Mouse (Mus musculus) lung, adult 2 months (tissue): ENCODE measurements at regions not wholly inside any gene's neighbourhood (a gene's known extent, or its start where the extent isn't known, plus 50 kb on each side); places are given as distances from the start of the nearest gene placed in this dataset.

ENCODE experiments used
- DNase-seq: peaks from one replicate; pipeline ENCODE4 v3.0.0; 2022
- H3K4me1 ChIP-seq: fragments of 200-500 bp; 2 replicates; pipeline ENCODE4 v1.6.1; 2011; ENCODE audit warnings: low read length; ENCODE audit not compliant: control insufficient read depth, insufficient read depth
- H3K4me3 ChIP-seq: fragments of 200-500 bp; replicated peaks from 2 replicates; pipeline ENCODE3; 2011; ENCODE audit warnings: low read depth, mild to moderate bottlenecking, control low read depth, low read length; ENCODE audit errors: extremely low read depth
- CTCF ChIP-seq: fragments of 200-500 bp; IDR thresholded peaks from 2 replicates; pipeline ENCODE4 v1.5.1; 2011; ENCODE audit warnings: mild to moderate bottlenecking, low read length, control low read depth; ENCODE audit not compliant: insufficient read depth
- POLR2A ChIP-seq: fragments of 200-500 bp; IDR thresholded peaks from 2 replicates; pipeline ENCODE4 v1.6.1; 2011; ENCODE audit warnings: low read depth, mild to moderate bottlenecking, control low read depth, low read length, borderline replicate concordance; ENCODE audit errors: extremely low read depth
- WGBS: fragments of 180-500 bp; shearing (Covaris S2); methylation state at CpG from one replicate; pipeline ENCODE4 v1.1.7; 2018; 5-methylcytosine and 5-hydroxymethylcytosine counted together

DNA sequence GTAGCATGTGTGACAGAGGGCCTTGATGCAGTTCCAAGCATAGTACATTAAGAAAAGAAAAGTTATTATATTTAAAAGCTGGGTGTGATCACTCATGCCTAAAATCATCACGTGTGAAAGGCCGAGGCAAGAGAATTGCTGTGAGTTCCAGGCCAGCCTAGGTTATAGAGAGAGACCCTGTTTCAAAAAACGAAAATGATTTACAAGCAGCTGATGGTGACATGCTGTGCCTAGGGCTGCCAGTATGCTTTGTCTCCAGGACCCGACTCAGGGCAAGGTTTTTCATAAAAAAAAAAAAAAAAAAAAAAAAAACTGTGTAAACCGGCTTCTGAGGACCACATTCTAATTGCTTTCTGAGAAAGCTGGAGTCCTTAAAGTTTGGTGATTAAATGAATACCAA, 315.9 kb upstream of the Adgrl2 start:
- no peak for DNase-seq
- H3K4me1 ChIP-seq: peaks cover 5% of the 10 kb centered on the region; the same call in 1 of the 2 replicates
- H3K4me3 ChIP-seq: no peak overlapping the region
- WGBS: 72% methylated on average over 5 of the region's 5 CpGs
- TF ChIP-seq CTCF (no peak), POLR2A (no peak)

DNA sequence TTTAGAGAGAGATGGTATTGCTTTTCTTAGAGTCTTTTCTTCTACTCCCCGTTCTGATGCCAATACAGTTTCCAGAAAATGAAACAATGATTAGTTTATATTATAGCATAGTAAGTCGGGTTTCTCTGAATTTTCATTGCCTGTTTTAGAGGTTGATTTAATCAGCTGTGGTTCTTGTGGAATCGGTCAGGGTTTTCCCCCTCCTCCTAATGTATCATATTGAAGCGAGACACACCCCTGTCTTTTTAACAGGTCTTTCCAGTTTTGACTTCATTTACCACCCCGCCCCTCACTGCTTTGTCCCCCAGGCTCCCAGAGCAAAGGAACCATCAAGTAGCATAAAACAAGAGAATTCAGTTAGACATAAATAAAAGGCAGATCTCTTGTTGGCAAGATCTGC, 315.1 kb upstream of the Adgrl2 start:
- TF ChIP-seq POLR2A (no peak), CTCF (no peak)
- Histone ChIP-seq H3K4me1 (peaks cover 5% of the 10 kb centered on the region; the same call in 1 of the 2 replicates), H3K4me3 (no peak overlapping the region)
- 45% methylated on average over 5 of the region's 5 CpGs for WGBS
- no peak for DNase-seq

DNA sequence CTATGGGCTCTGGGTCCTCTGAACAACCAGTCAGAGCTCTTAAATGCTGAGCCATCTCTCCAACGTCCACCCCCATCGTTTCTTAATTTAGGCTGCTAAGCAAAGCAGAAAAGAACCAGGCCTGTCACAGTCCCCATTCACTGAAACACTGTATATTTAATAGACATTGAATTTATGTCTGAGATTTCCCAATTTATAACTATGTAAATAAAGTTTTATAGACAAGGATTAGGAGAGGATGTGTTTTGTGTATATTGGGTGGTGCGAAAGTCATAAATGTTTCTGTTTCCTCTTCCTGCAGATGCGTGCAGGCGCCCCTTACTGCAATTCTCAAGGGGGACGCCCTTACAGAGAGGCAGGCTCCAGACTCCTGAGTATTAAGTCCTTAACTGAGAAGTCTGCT, 314.7 kb upstream of the Adgrl2 start:
- Histone ChIP-seq H3K4me1 (peaks cover 5% of the 10 kb centered on the region; the same call in 1 of the 2 replicates), H3K4me3 (no peak overlapping the region)
- WGBS: 45% methylated on average over 6 of the region's 6 CpGs
- TF ChIP-seq CTCF (no peak), POLR2A (no peak)
- DNase-seq: no peak

DNA sequence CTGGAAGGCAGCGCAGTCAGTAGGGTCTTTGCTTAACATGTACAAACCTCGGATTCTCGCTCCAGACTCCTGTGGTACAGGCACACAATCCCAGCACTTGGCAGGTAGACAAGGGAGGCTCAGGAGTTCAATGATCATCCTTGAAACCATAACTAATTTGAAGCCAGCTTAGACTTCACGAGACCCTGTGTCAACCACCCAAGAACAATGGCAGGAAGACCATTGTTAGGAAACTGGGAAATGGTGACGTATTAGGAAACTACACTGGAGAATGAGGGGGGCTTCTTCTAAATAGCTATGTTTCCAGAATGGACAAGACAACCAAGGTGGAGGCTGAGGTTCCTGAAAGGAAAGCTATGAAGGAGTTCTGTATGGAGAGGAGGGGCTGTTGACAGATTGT, 313.1 kb upstream of the Adgrl2 start:
- DNase-seq: no peak
- TF ChIP-seq CTCF: no peak
- no peak for TF ChIP-seq POLR2A
- WGBS: 62% methylated on average over 5 of the region's 5 CpGs
- H3K4me3 ChIP-seq: no peak overlapping the region
- peaks cover 5% of the 10 kb centered on the region; the same call in 1 of the 2 replicates for H3K4me1 ChIP-seq

DNA sequence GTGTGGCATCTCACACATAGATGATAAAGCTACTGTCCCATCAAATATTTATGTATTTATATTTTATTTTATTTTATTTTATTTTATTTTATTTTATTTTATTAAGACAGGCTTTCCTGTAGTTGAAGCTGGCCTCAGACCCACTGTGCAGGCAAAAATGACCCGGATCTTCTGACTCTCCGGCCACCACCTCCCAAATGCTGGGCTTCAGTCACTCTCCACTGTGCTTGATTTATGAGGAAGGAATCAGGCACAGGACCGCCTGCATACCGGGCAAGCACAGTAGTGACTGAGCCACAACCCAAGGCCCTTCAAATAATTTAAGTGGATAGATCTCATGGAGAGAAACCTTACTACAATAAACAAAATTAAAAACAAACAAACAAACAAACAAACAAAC, 309.6 kb upstream of the Adgrl2 start:
- H3K4me3 ChIP-seq: no peak overlapping the region
- no peak for DNase-seq
- 79% methylated on average over 4 of the region's 4 CpGs for WGBS
- no peak for TF ChIP-seq POLR2A
- TF ChIP-seq CTCF: no peak
- peaks cover 7% of the 10 kb centered on the region; the same call in 1 of the 2 replicates for H3K4me1 ChIP-seq

DNA sequence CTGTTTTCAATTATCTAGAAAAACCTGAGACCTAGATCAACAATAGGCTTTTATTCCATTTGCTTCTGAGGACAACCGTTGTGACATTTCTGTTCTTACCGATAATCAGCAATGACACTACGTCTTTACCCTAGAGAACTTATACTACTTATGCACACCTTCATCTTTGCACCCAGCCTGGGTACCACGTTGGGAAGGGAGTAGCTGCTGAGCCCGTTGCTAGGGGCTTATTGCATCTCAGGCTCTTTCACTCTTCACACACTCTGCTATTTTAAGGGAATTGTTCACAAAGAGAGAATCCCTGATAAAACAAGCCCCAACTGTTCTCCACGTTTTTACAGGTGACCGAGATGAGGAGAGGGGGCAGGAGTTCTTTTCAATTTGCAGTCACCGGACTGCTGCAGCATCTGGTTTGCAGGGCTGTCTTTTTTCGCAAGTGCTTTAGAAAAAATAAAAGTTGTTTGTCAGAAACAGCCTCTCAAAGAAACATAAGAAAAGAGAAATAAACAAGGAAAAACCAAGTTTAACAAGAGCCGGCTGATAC, 306.1 kb upstream of the Adgrl2 start:
- DNase-seq: no peak
- TF ChIP-seq POLR2A (no peak), CTCF (no peak)
- Histone ChIP-seq H3K4me3 (no peak overlapping the region), H3K4me1 (0 out of 2 replicates have a peak, but pooled peaks cover 5% of the 10 kb centered on the region)
- WGBS: 85% methylated on average over 10 of the region's 10 CpGs

DNA sequence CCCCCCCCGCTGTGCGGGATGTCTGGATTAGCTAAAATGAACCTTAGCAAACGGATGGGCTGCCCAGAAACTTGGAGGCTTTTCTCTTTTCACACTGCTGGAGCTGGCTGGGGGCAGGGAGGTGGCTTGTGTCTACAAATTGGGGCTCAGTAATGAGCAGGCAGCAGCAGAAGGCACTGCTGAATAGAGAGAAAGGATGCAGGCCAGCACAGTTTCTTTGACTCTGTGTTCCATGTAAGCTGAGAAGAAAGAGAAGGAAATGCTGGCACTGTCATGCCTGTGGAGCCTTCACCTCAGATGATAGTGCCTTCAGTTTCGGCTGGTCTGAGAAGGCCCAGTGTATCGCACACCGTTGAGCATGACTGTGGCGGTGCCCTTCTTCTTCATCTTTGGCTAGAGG, 305.6 kb upstream of the Adgrl2 start:
- no peak for DNase-seq
- 76% methylated on average over 5 of the region's 7 CpGs for WGBS
- Histone ChIP-seq H3K4me1 (0 out of 2 replicates have a peak, but pooled peaks cover 5% of the 10 kb centered on the region), H3K4me3 (no peak overlapping the region)
- TF ChIP-seq CTCF (no peak), POLR2A (no peak)

DNA sequence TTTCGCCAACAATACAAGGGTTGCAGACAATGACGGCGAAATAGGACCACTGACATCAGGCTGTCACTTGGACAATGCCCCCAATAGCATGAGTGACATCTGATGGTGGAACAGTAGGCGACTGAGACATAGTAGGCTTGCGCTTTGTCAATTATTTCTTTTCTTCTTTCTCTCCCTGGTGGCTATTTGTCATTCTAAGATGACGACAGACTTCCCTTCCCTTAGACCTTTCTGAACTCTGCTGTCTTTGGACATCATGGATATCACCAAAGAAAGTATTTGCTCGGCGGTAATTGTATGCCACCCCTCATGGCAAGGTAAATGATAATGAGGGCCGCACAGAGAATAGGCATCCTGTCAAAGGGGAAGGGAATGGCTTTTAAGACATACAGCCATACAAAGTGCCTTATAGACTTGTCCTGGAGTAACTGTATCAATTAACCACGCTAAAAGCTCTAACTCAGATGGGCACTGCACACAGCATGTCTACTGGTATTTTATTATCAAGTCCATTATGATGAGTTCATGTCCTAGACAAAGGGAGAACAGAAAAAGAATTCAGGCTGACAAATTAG, 305.0 kb upstream of the Adgrl2 start:
- Histone ChIP-seq H3K4me3 (no peak overlapping the region), H3K4me1 (0 out of 2 replicates have a peak, but pooled peaks cover 5% of the 10 kb centered on the region)
- TF ChIP-seq CTCF: no peak
- no peak for TF ChIP-seq POLR2A
- DNase-seq: no peak
- 90% methylated on average over 10 of the region's 10 CpGs for WGBS

DNA sequence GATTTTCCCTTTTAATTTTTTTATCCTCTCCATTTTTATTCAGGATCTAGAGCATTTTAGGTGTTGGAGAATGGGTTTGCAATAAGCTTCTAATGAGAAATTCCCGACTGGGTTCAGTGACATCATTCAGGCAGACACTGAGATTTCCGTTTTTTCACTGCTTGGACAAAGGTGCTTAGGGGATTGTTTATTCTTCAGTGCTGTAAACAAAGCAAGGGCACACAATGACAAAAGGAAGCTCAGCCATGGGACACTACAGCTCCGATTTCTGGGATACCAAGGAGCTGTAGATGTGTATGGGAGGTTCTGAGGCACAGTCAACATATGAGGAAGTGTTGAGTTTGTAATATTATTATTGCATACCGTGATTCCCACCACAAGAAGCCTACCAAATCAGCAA, 304.1 kb upstream of the Adgrl2 start:
- no peak for DNase-seq
- 43% methylated on average over 4 of the region's 4 CpGs for WGBS

DNA sequence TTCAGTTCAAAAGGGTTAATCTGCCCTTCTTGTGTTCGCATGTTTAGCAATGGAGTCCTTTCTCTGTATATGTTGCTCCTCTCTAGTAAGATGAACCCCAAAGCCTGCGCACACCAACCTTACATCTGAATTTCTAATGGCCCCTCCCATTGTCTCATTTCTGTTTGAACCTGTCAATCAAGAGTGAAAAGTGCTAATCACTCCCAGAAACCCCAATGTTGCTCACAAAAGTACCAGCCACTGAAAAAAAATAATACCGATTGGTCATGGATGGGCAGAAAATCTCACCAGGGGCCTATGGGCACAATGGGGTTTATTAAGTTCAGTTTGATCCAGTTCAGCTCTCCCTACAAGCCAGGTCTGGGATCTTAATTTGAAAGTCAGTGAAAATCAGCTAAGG, 302.1 kb upstream of the Adgrl2 start:
- Histone ChIP-seq H3K4me3 (no peak overlapping the region), H3K4me1 (0 out of 2 replicates have a peak, but pooled peaks cover 5% of the 10 kb centered on the region)
- no peak for DNase-seq
- WGBS: 97% methylated on average over 3 of the region's 3 CpGs
- TF ChIP-seq CTCF (no peak), POLR2A (no peak)

More for the DNA sequence above, 304.1 kb upstream of the Adgrl2 start:
- Histone ChIP-seq H3K4me1 (0 out of 2 replicates have a peak, but pooled peaks cover 5% of the 10 kb centered on the region), H3K4me3 (no peak overlapping the region)
- TF ChIP-seq CTCF: no peak
- TF ChIP-seq POLR2A: no peak
